Mouse (Mus musculus): ENCODE measurements around the gene Ccdc24.

Gene Ccdc24

DNA sequence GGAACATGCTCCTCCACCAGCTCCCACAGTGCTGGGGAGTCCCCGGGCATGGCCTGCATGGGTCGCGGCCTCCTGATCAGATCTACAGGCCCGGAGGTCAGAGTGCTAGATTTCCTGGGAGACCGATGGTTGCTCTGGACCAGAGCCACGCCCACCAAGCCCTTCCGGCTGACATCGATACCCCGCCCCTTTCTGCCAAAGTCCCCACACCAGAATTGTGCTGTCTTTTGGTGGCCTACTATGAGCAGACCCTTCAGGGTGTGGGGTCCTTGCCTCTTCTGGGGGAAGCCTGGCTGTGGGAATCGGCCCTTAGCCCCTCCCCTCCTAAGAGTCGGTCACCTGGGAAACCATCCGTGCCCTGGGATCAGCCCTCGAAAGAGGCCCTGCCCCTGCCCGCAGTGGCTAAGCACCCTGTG lies at the start of gene Ccdc24:
TSS of gene Ccdc24 (minus strand) at position 87 of the 416 bp plus-strand sequence.
- in situ Hi-C loops (cut with MboI), result no loop called here

DNA sequence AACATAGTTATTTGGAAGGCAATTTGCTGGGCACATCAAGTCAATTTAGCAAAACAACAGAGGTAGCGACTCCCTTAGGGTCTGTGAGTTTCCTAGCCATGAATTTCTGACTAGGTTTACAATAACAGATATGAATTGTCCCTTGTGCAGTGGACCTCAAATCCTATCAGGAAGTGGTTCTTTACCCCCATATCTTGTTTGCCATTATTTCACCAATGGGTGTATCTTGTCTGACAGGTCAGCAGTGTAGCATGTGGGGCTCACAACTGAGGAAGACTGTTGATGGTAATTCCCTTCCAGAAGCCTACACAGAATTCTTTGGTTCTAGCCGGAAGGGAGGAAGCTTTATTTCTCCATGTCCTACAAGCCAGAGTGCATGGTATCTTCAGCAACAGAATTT lies 49.0 kb upstream of the Ccdc24 start:
- in situ Hi-C loops (cut with MboI), result no loop called here

DNA sequence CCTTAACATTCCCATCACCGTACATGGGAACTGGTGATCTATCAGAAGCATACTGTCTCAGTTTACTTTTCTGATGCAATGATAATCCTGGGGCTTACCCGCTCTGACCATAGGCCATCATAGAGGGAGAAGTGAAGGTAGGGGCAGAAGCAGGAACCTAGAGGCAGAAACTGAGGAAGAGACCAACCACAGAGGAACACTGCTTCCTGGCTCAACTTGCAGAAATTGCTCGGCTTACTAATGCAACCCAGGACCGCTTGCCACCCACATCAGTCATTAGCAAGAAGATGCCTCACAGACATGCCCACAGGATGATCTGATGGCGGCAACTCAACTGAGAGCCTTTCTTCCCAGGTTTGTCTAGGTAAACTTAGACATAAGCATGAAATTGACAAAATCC lies 46.4 kb upstream of the Ccdc24 start:
- in situ Hi-C loops (cut with MboI), result no loop called here

DNA sequence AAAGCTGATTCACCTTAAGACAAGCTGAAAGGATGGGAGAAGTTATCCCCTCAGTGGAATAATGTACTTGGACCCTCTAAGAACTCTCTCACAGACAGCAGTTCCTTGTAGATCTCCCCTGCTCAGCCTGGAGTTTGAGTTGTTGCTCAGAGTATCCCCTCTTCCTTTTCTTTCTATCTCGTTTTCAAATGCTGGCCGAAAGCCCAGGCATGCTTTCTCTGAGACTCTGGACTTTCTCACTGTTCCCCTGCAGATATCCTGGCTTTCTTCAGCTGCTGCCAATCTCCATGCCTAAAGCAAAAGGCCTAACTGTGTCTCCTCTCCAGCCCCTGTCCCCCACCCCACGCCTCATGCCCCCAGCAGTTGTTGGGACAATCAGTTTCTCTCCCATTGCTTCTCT lies 45.9 kb upstream of the Ccdc24 start:
- in situ Hi-C loops (cut with MboI), result no loop called here

DNA sequence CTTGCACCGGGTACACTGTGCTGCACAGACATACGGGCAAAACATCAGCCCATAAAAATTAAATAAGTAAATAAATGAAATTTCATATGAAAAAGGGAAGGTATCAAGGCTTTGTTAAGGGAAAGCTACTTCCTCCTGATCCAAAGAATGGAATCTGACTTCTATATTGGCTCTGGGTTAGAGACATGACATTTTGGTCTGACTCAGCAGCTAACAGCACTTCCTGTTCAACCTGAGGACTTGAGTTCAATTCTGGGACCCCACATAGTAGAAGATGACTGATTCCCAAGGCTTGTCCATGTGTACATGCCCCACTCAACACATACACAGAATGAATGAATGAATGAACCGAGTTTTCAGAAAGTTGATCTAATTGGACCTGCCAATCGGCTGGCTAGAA lies 45.5 kb upstream of the Ccdc24 start:
- in situ Hi-C loops (cut with MboI), result no loop called here

DNA sequence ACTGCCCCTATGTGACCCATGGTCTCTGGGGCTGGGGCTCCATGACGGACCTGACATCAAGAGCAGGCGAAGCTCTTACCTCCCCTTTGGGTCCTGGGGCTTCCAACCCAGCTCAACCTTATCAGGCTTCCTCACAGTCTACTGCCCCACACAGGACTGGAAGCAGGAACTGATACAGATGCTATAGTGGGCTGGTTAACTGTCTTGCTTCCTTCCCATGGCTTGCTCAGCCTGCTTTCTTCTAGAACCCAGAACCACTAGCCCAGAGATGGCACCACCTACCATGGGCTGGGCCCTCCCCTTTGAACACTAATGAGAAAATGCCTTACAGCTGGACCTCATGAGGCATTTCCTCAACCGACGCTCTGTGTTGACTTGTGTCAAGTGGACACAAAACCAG lies 45.0 kb upstream of the Ccdc24 start:
- in situ Hi-C loops (cut with MboI), result no loop called here

DNA sequence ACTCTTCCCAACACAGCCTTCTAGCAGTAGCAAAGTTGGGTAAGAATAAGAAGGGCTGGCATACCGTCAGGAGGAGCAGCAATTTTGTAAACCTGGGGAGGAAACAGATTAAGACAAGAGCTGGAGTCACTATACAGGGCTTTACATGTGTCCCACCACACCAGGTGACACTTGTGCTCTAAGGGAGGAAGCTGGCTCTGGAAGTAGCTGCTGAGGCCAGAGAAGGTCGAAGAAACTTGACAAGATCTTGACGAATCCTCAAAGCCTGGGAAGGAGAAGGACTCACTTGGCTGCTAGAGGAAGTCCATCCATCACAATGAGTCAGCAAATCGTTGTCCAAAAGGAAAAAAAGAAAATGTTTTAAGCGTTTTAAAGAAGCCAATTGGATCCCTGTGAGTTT lies 44.0 kb upstream of the Ccdc24 start:
- in situ Hi-C loops (cut with MboI), result no loop called here

DNA sequence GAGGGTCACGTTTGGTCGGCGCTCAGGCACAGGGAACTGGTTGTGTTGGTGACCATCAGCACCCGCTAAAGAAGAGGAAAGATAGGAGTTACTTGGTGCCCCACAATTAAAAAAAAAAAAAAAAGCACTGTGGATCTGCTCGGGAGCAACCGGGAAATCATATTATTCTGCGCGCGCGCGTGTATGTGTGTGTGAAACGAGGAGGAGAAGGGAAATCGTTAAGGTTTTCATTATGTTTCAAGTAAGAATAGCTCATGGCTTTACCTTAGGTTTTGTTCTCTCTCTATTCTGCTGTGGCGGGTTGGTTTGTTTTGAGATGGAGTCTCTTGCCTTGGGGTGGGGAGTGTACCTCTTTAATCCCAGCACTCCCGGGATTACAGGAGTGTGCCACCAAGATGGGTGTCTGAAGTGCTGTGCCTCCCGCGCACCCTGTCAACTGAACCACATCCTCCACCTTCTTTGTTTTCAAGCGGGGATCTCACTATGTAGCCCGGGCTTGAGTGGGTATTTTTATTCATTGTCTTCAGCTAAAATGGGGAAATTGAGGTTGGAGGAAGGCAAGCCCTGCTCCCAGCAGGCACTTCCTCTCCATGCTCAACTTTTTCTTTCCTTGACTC lies 43.2 kb upstream of the Ccdc24 start:
- in situ Hi-C loops (cut with MboI), result no loop called here

DNA sequence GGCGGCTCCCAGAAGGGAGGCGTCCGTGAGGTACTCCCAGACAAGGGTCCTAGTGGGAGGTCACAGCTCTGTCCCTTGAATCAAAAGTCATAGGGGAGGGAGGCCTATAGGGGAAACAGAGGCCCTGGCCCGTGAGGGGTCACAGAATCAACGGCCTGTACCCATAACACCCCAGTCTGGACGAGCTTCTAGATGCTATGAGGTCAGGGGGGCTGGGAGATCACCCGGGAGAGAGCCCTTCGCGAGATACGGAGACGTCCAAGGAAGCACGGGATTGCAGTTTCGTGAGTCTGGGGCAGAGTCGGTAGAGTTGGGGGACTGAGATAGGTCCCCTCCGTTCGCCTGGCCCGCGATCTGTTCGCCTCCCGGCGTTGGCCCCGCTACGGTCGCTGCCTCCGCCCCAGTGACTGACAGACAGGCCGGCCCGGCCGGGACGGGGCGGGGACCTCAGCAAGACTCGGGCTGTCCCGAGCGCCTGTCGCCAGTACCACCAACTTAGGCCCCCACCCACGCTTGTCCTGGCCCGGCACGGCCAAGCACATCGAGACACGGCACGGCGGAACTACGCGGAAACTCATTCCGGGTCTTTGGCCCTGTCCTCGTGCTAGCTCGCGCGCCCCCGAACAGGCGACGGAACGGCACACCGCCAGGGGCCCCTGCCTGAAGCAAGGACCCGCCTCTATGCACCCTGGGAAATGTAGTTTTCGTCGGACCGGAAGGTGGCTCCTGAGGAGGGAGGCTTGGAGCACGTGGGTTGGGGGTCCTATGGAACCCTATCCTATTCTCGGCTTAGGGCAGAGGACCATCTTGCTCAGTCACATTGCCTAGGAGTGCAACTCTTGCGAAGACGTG lies 42.5 kb upstream of the Ccdc24 start, which contains the start of gene Ipo13:
TSS of gene Ipo13 (minus strand) at position 409 of the 852 bp plus-strand sequence.
- in situ Hi-C loops (cut with MboI), result no loop called here

DNA sequence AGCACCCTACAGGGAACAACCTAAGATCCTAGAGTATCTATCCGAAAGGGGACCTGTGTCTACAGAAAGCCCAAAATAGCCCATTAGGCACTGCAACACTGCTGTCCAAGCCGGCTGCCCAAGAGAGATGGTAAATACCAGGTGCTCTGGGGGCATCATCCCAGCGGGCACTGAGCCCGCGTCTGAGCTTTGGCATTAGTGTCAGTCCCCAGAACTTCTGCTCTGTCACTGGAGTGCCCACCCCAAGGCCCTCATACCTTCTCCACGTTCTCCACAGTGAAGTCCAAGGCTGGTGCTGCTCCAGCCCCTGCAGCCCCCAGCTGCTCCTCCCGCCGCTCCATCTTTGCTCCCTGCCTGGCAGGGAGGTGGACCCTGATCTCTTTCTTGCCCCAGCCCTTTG lies 41.7 kb upstream of the Ccdc24 start:
- in situ Hi-C loops (cut with MboI), result no loop called here

DNA sequence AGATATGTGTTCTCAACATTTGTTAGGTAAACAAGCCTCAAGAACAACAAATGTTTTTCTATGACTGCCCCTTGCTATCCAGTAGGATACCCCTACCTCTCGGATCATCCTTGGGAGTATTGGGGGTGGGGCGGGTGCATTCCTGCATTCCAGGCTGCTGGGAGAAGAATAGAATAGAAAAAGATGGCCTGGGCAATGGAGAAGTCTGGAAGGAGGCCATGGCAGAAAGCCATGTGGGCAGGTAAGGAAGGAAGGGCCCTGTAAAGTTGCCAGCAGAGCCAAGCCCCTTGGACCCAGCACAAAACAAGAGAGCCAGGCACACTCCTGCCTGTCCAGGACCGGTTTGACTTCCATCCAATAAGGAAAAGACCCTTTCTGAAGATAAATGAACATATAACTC lies 41.1 kb upstream of the Ccdc24 start:
- in situ Hi-C loops (cut with MboI), result no loop called here

DNA sequence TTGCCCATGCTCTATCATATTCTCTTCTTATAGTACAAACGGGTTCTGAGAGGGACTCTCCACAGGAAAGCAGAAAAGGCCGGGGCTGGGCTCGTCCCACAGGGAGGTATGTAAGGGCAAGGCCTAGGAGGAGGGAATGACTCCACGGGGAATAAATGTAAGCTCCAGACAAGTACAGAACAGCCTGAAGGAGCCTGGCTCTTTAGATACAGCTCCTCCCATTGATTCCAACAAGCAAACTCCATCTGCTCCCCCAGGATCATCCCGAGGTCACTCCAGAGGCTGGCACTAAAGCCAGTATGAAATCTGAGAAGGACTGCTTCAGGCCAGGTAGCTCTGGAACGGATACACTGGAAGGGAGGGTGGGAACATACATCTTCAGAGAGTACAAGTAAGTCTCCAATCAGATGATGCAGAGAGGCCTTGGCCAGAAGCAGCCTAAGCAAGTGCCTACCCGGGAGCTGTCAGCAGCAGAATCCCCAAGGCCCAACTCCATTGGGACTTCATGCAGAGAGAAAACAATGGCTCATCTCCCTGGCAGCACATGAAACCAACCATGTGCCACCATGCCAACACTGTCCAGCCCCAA lies 40.4 kb upstream of the Ccdc24 start:
- in situ Hi-C loops (cut with MboI), result no loop called here

DNA sequence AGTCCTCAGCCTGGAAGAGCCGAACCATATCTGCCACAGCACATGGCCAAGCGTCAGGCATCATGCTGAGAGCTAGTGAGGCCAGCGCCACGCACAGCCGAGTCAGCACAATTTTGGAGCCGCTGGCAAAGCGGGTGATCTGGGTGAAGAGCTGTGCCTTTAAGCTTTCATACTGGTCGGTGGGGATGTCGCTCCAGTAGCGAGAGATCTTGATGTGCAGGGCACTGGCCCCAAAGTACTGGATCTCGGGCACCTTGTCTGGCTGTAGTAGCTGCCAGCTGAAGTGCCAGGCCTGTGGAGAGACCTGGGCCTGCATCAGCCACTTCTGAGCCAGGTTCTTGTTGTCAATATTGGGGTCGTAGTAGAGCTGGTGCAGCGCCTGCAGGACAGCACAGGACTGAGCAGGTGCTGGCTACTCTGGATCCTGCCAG lies 39.8 kb upstream of the Ccdc24 start:
- in situ Hi-C loops (cut with MboI), result no loop called here

DNA sequence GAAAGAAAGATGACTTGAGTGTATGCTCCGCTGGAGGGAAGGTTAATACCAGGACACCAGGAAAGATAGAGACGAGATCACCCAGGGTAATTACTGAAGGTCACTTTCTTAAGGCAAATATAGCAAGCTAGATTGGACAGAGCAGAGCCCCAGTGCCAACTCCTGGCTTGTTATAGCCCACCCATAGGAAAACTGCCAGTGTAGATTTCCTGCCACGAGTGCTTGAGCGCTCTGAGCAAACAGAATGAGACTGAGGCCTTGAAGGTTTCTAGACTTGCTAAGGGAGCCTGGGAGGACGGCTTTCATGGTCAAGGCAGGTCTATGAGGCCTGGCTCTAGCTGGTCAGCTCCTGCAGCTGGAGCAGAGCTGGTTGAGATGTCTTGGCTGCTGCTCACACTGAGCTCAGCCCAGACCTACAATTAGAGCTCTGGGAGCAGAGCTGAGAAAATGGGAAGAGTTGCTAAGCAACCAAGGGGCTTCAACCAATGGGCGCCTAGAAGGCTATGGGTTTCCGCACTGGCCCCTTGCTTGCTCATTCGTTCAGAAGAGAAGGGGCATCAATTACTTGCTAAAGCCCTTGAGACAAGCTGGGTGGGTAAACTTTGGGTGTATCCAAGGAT lies 36.6 kb upstream of the Ccdc24 start:
- in situ Hi-C loops (cut with MboI), result no loop called here

DNA sequence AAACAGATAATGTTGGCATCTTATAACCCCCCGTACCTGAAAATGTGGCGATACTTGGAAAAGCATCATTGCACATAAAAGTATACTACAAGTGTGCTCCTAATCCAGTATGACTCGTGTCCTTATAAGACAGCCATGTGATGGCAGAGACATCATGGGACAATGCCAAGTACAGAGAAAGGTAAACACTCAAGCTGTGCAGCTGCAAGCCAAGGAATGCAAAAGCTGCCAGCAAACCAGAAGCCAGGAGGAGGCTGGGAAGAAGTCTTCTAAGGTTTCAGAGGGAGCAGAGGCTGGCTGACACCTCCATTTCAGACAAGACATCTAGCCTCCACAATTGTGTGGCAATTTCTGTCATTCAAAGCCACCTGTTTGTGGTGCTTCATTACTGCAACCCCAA lies 33.8 kb upstream of the Ccdc24 start:
- in situ Hi-C loops (cut with MboI), result no loop called here

DNA sequence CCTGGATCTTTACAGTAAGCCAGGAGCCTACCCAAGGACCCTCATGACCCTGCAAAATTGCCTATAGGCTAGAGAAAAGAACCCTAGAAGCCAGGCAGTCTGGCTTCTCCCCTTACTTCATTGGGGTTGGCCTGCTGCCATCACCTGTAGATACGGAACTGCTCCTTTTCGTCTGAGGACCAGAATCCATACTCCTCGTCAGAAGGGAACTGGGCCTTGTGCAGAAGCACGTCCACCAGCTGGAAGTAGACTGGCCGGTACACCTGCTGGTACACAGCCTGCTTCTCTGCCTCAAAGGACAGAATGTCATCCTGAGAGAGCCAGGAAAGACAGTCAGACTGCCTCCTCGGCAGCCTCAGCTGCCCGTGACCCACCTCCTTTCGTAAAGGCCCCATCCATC lies 32.4 kb upstream of the Ccdc24 start:
- in situ Hi-C loops (cut with MboI), result no loop called here

DNA sequence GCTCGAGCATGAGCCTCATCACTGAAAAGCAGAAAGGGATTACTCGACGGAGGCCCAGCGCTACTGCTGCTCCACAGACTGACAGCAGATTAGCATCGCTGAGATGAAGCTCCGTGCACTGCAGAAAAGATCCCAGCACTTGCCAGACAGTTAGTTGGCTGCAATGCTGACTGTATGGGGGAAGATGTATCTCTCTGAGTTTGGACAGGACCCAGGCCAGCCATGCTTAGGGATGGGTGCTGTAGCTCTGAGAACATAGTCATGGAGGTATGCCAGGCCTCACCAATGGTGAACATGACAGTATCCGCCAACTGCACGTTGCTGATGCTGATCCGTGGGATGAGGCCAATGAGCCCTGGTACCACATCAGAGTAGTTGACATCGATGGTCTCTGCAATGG lies 31.7 kb upstream of the Ccdc24 start:
- in situ Hi-C loops (cut with MboI), result no loop called here

DNA sequence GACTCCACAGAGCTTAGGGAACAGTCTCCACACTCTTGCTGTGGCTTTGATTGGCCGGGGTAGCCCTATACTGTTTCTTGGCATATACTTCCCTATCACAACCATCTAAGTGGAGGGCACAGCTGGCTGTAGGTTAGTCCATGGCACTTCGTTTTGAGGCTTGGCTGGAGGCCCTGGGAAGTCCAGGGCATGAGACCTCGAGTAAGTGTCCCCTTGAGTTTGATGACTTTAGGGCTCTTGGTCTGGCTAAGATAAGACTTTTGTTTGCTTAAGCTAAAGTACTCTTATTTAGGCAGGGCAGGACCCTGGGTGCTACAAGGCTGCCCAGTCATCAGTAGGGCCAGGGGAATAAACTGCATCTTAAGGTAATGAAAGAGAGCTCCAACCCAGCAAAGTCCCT lies 25.8 kb upstream of the Ccdc24 start:
- in situ Hi-C loops (cut with MboI), result no loop called here

DNA sequence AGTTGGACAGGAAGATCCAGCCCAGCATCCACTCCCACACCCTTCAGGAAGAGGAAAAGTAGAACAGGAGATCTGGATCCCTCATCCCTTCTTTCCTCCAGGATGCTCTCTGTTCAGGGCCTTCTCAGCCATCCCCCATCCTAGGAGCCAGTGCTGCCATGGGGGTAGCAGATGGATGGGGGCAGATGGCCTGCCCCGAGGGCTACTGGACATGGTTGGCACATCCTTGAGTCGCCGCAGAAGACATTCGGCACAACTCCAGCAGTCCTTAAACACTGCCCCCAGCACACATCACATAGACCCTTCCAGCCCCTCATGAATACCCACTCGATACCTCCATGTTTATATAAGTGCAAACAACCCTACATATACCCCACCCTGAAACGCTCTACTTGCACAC lies 23.7 kb upstream of the Ccdc24 start:
- in situ Hi-C loops (cut with MboI), result no loop called here

DNA sequence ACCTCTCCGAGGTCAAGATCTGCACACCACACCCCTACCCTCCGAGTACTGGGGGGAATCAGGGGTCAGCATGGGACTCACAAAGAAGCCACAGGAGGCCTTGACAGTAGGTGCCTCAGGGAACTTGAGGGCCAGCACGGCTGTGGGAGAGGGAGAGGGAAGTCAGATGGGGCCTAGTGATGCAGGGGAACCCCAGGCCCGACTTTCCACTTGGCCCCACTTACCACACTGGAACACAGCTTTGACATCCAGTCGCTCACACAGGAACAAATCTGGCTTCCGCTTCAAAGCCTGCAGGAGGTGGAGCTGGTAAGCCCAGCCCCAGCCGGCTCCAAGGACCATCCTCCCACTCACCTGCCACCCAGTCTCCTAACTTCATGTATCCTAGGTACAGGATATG lies 23.0 kb upstream of the Ccdc24 start:
- in situ Hi-C loops (cut with MboI), result no loop called here

DNA sequence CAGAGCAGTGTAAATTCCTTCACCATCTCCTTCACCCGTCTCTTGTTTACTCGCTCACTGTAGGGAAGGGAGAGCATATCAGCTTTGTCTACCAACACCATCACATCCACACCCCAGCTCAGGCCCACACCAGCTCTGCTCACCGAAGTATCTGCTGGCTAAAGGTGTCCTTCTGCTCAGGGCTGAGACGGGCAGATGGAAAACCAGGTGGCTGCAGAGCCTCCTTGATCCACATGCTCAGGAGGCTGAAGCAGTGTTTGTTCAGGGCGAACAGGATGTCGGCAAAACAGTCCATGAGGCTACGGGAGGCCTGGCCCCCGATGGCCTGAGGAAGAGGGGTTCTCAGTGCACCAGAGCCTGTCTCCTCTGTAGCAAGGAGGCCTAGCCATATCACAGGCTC lies 22.2 kb upstream of the Ccdc24 start:
- in situ Hi-C loops (cut with MboI), result no loop called here

DNA sequence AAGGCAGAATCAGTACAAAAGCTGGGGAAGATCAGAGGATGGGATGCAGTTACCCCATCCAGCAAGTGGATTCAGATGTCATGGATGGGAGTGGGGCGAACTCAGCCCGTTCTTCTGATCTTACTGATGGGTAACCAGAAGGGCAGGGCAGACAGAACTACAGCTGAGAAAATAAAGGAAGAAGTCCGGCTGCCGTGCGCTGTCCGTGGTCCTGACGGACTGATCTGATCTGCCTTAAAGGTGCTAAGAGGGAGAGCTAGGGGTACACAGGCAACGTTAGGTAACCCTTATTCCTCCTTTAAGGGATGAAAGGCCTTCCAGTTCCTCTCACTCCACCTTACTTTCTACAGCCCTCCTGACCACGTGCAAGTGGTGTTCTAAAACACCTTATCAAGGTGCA lies 21.0 kb upstream of the Ccdc24 start:
- in situ Hi-C loops (cut with MboI), result no loop called here

DNA sequence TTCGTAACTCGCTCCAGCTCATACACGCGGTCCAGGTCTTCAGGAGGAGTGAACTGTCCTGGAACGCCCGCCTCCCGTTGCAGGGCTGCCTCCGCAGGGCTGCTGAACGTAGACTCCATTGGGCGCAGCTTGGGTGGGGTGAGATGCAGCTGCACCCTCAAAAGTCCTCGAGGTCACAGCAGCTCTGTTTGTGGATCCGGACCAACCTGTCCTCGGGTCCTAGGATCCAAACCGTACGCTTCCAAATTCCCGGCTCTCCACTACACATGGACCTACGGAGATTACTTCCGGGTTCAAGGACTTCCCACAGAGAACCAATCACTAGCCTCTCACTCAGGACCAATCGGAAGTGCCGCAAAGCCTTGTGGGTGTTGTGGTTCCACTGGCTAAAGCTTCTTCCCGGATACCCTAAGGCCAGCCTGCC lies 19.4 kb upstream of the Ccdc24 start, which contains the start of gene Dph2:
TSS of gene Dph2 (minus strand) at position 295 of the 424 bp plus-strand sequence.
- in situ Hi-C loops (cut with MboI), result no loop called here
